Mouse (Mus musculus) midbrain, embryonic 16.5 days (tissue): ENCODE results near the gene Nbea. TPM values are rescaled to one million over a fixed set of nuclear protein-coding genes. Genes with fewer than 3 reads are reported as not detected.
A peak's percentile ranks its signal among the peaks of the same experiment; 100 is the strongest.

Experiments
- ATAC-seq: fragments of 200-750 bp; cut with Nextera tagmentation; 2 replicates; pipeline ENCODE4 v1.8.0; 2017; ENCODE audit warnings: moderate TSS enrichment
- H3K27ac ChIP-seq: fragments of 300-500 bp; sonication (generic); 2 replicates; pipeline ENCODE4 v1.5.1; 2014; ENCODE audit warnings: mild to moderate bottlenecking, low read length, mixed read lengths
- H3K27me3 ChIP-seq: fragments of 300-500 bp; sonication (generic); 2 replicates; pipeline ENCODE4 v1.6.1; 2014; ENCODE audit warnings: low read depth, low read length, mixed read lengths; ENCODE audit not compliant: control insufficient read depth, insufficient read depth
- H3K36me3 ChIP-seq: fragments of 300-500 bp; sonication (generic); 2 replicates; pipeline ENCODE4 v1.6.1; 2014; ENCODE audit warnings: mild to moderate bottlenecking, low read length, moderate library complexity, mixed read lengths; ENCODE audit not compliant: control insufficient read depth, insufficient read depth
- H3K4me1 ChIP-seq: fragments of 300-500 bp; sonication (generic); 2 replicates; pipeline ENCODE4 v1.6.1; 2014; ENCODE audit warnings: mild to moderate bottlenecking, low read length, mixed read lengths; ENCODE audit not compliant: control insufficient read depth, insufficient read depth
- H3K4me2 ChIP-seq: fragments of 300-500 bp; sonication (generic); 2 replicates; pipeline ENCODE4 v1.6.1; 2014; ENCODE audit warnings: mild to moderate bottlenecking, low read length, mixed read lengths
- H3K4me3 ChIP-seq: fragments of 300-500 bp; sonication (generic); 2 replicates; pipeline ENCODE4 v1.5.1; 2014; ENCODE audit warnings: low read depth, mild to moderate bottlenecking, low read length, moderate library complexity, mixed read lengths
- H3K9ac ChIP-seq: fragments of 300-500 bp; sonication (generic); 2 replicates; pipeline ENCODE4 v1.6.1; 2014; ENCODE audit warnings: low read depth, low read length, mixed read lengths
- H3K9me3 ChIP-seq: fragments of 300-500 bp; sonication (generic); replicated peaks from 2 replicates; pipeline ENCODE4 v1.6.1; 2014; ENCODE audit warnings: mild to moderate bottlenecking, low read length, mixed read lengths; ENCODE audit not compliant: control insufficient read depth, poor library complexity, severe bottlenecking
- WGBS: fragments of 180-500 bp; shearing (Covaris S2); extraction: QIAGEN DNeasy Blood & Tissue Kit; methylation state at CpG from one replicate; pipeline ENCODE4 v1.1.7; 2014; 5-methylcytosine and 5-hydroxymethylcytosine counted together
- polyA plus RNA-seq: library from polyadenylated mRNA; unstranded; fragments of >200 nt; fragmentation: Nextera tagmentation; extraction: Ambion mirVana; gene quantifications from 2 replicates; pipeline ENCODE4 v1.2.1, GENCODE M21; 2015

The Nbea gene
- polyA plus RNA-seq, 1 experiment from 2014 or later, result 60.2 TPM

GRCm38 (mm10) chr3:55828481-55829256, 354.8 kb downstream of the Nbea start:
- Histone ChIP-seq H3K4me3 (no peak overlapping the region), H3K9me3 (no peaks in the 10 kb centered on the region), H3K4me2 (no peak overlapping the region), H3K4me1 (peaks cover 14% of the 10 kb centered on the region), H3K27me3 (no peaks in the 10 kb centered on the region), H3K27ac (0 out of 2 replicates have a peak overlapping the region, but pooled peaks have one; percentile 11), H3K36me3 (no peaks in the 10 kb centered on the region), H3K9ac (no peak overlapping the region)
- 46% methylated on average over 10 of the region's 10 CpGs for WGBS
- ATAC-seq, result 0 out of 2 replicates have a peak, but pooled peaks have one; percentile 37

DNA sequence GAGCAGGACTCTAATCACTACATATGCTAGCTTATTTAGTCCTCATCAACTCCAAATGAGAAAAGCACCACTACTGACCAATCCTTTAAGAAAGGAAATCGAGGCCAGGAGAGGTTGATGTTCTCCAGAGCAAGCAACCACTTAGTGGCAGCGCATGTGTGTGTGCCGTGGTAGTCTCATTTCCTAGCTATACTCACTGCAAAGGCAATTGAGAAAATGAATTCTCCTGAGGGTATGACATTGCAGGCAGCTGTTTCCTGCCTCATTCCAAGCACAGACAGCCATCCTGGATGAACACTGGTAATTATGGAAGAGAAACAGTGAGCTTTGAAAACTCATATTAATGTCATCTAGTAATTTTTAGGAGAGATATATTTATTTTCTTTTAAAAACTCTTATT, 358.6 kb downstream of the Nbea start:
- Histone ChIP-seq H3K27me3 (no peaks in the 10 kb centered on the region), H3K9ac (no peak overlapping the region), H3K27ac (no peak overlapping the region), H3K4me3 (no peak overlapping the region), H3K4me2 (no peak overlapping the region), H3K36me3 (no peaks in the 10 kb centered on the region), H3K9me3 (peaks cover 3% of the 10 kb centered on the region; the same call in 1 of the 2 replicates), H3K4me1 (peaks cover 11% of the 10 kb centered on the region)
- WGBS, result 58% methylated on average over 3 of the region's 3 CpGs
- no peak for ATAC-seq

GRCm38 (mm10) chr3:55819598-55819997, 363.9 kb downstream of the Nbea start:
- H3K27ac ChIP-seq, result no peak overlapping the region
- H3K9me3 ChIP-seq, result peaks cover 3% of the 10 kb centered on the region; the same call in 1 of the 2 replicates
- H3K9ac ChIP-seq, result no peak overlapping the region
- ATAC-seq, result no peak
- H3K36me3 ChIP-seq, result peaks cover 8% of the 10 kb centered on the region
- no peak overlapping the region for H3K4me3 ChIP-seq
- H3K4me2 ChIP-seq, result no peak overlapping the region
- peaks cover 10% of the 10 kb centered on the region for H3K4me1 ChIP-seq
- no peaks in the 10 kb centered on the region for H3K27me3 ChIP-seq

DNA sequence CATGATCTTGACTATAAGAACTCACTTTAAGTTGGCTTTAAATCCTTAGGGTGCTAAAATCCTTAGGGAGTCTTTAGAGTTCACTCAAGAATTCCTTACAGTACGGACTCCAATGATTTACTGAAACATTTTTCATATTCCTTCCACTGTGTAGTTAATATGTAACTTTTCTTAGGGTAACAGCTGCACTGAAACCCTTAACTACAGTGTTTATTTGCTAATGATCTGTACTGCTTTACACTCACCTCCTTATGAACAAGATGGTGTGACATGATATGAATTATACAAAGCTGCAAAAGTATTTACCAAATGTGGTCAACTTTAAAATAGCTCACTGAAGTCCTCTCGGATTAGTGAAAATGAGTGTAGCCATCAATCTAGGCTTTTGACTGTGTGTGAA, 365.4 kb downstream of the Nbea start:
- Histone ChIP-seq H3K4me1 (peaks cover 10% of the 10 kb centered on the region), H3K27ac (no peak overlapping the region), H3K4me2 (no peak overlapping the region), H3K36me3 (peaks cover 8% of the 10 kb centered on the region), H3K27me3 (no peaks in the 10 kb centered on the region), H3K9ac (no peak overlapping the region), H3K4me3 (no peak overlapping the region), H3K9me3 (peaks cover 3% of the 10 kb centered on the region; the same call in 1 of the 2 replicates)
- ATAC-seq, result no peak
- WGBS, result 90% methylated on average over 2 of the region's 2 CpGs

DNA sequence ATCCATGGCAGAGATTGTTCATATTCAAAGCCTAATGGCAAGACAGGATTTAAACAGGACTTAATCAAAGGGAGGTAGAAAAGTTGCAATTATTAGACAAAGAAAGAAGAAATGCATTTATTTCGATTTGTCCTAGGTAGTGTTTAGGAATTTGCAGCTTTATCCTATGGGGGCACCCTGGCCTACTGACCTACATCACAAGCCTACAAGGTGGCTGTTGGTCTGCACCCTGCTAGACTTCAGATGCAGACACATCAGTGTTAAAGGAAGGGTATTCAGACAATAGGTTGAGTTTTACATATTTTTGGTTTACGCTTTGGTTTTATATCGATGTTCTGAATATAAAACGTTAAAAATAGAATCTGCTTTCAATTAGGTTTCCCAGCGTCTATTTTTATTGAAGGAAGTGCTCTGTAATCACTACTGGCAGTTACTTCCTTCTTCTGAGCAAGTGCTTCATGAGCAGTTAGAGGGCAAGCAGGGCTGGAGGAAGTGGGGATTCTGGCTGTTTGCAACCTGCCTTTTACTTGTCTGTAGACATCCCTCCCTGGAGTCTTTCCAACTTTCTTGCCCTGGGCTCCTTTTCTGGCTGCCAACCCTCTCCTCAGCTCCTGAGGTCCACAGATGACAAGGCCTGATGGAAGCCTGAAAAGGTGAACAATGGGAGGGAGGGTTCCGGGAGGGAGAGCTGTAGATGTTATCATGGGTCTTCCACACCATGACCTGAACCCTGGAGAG, 366.7 kb downstream of the Nbea start:
- H3K4me1 ChIP-seq, result peaks cover 13% of the 10 kb centered on the region
- 0 out of 2 replicates have a peak overlapping the region, but pooled peaks have one; percentile 1 for H3K27ac ChIP-seq
- no peak for ATAC-seq
- H3K9me3 ChIP-seq, result peaks cover 2% of the 10 kb centered on the region; the same call in 1 of the 2 replicates
- peaks cover 8% of the 10 kb centered on the region for H3K36me3 ChIP-seq
- no peak overlapping the region for H3K4me3 ChIP-seq
- H3K9ac ChIP-seq, result no peak overlapping the region
- WGBS, result 88% methylated on average over 6 of the region's 6 CpGs
- no peaks in the 10 kb centered on the region for H3K27me3 ChIP-seq
- no peak overlapping the region for H3K4me2 ChIP-seq

DNA sequence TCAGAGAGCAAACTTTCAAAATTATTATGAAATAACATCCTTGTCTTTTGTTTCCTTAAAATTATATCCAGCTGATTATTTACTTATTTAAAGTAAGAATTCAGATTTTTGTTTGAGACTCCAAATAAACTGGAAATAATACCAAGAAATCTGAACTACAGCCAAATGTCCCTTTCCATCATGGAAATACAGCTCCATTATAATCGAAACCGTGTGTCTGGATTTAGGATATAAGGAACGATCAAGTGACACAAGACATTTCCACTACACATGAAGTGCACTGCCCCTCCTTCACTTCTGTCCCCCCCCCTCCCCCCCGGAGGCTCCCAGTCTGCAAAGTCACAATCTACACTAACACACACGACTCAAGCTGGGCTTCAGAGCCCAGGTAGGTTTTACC, 367.4 kb downstream of the Nbea start:
- peak overlapping the region; percentile 18; the same call in 1 of the 2 replicates for H3K27ac ChIP-seq
- H3K4me2 ChIP-seq, result no peak overlapping the region
- peaks cover 8% of the 10 kb centered on the region for H3K36me3 ChIP-seq
- no peak overlapping the region for H3K4me3 ChIP-seq
- no peak overlapping the region for H3K9ac ChIP-seq
- peaks cover 13% of the 10 kb centered on the region for H3K4me1 ChIP-seq
- ATAC-seq, result no peak
- no peaks in the 10 kb centered on the region for H3K27me3 ChIP-seq
- H3K9me3 ChIP-seq, result no peaks in the 10 kb centered on the region
- WGBS, result 58% methylated on average over 5 of the region's 5 CpGs

- peak; percentile 69 for ATAC-seq
- peak overlapping the region; percentile 73 for H3K27ac ChIP-seq
Measured at GRCm38 (mm10) chr3:55814993-55815625, 368.4 kb downstream of the Nbea start.

DNA sequence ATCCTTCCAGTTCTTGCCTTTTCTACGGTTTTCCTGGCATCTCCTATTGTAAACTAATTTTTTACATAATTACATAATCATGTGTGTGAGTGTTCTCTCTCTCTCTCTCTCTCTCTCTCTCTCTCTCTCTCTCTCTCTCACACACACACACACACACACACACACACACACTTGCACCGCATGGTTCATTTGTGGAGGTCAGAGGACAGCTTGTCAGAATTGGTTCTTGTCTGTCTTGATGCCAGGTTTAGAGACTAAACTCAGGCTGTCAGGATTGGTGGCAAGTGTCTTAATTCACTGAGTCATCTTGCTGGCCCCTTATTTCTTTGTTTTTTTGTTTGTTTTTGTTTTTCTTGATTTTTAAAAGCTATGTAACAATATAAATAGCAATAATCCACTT, 388.7 kb downstream of the Nbea start:
- Histone ChIP-seq H3K27me3 (no peaks in the 10 kb centered on the region), H3K4me3 (no peak overlapping the region), H3K27ac (no peak overlapping the region), H3K9ac (no peak overlapping the region), H3K36me3 (no peaks in the 10 kb centered on the region), H3K4me2 (no peak overlapping the region), H3K9me3 (no peaks in the 10 kb centered on the region), H3K4me1 (peaks cover 14% of the 10 kb centered on the region)
- no peak for ATAC-seq
- 61% methylated on average over 2 of the region's 2 CpGs for WGBS

More at GRCm38 (mm10) chr3:55814993-55815625, 368.4 kb downstream of the Nbea start:
- H3K9me3 ChIP-seq, result no peaks in the 10 kb centered on the region
- H3K4me1 ChIP-seq, result peaks cover 12% of the 10 kb centered on the region
- H3K9ac ChIP-seq, result no peak overlapping the region
- WGBS, result 47% methylated on average over 5 of the region's 5 CpGs
- no peak overlapping the region for H3K4me3 ChIP-seq
- H3K27me3 ChIP-seq, result no peaks in the 10 kb centered on the region
- no peak overlapping the region for H3K4me2 ChIP-seq
- peaks cover 8% of the 10 kb centered on the region for H3K36me3 ChIP-seq
